Mouse (Mus musculus): ENCODE results near the gene Mdn1.

Mdn1 gene

GRCm38 (mm10) chr4:32779996-32780395, 123.1 kb downstream of the Mdn1 start:
- no peak for DNase-seq (ENCODE audit: low read depth in 2 of 2, low spot score in 2 of 2)

DNA sequence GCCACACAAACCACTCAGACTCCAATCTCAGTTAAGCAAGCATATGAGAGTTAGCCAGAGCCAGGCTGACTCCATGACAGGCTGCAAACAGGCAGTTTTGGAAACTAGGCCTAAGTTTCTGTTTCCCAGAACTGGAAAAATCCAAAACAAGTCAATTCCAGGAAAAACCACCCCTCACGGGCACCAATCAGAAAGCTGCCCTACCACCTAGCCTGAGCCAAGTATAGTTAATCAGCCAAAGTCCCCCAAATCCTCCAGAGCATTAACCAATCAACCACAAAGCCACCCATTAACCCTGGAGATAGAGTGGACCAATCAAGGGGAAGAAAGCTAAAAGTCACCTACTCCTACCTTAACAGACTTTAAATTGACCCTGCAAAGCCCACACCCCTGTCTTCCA, 130.2 kb downstream of the Mdn1 start:
- DNase-seq (ENCODE audit: low read depth in 2 of 2, low spot score in 2 of 2), result no peak

- no peak for DNase-seq (ENCODE audit: low read depth in 2 of 2, low spot score in 2 of 2)
Observed at GRCm38 (mm10) chr4:32789020-32789419, 132.1 kb downstream of the Mdn1 start.

DNA sequence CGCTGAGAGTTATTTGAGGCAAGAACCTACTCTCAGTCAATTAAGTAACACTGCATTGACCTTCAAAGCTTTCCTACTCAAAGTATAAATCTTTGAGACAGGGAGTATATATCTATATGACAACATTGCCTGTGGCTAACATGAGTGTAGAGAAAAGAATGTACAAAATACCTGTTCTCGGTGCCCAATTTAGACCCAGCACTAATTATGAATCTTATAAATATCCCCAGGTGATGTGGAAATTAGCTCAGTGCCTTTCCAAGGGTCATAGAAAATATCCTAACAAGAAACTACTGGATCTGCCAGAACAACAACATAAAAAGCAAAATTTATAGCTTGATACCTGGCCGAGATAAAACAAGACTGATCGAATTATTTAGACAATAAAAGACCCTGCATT, 142.1 kb downstream of the Mdn1 start:
- no peak for DNase-seq (ENCODE audit: low read depth in 2 of 2, low spot score in 2 of 2)

DNA sequence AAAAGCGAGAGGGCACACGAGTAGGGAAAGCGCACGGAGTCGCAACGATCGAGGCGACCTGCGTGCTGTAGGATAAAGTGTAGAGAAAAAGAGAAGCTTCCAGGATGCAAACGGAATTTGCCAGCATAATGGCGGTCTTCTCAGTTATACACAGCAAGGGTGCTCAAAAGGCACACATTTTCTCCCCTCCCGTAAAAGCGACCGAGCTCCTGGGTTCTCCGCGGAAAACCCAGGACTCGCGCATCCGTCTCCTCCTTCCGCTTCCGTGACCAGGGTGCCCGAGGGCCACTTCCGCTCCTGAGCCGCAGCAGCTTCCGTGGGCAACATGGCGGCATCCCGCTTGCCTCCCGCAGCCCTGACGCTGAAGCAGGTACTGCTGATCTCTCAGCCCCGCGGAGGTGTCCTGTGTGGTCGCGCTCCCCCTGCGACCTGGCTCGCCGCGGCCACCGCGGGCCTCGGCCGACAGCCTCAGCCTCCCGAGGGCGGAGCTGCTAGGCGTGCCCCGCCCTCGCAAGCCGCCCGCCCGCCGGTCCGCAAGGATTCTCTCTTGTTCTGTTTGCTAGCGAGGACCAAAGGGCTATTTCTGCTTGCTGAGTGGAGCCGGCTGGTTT, 143.2 kb downstream of the Mdn1 start, which contains the start of gene Lyrm2:
TSS of gene Lyrm2 (plus strand) at position 288 of the 611 bp plus-strand sequence.
- peak; percentile 75 to 78 for DNase-seq (ENCODE audit: low read depth in 2 of 2, low spot score in 2 of 2)

GRCm38 (mm10) chr4:32800577-32801170, 143.8 kb downstream of the Mdn1 start:
- DNase-seq (ENCODE audit: low read depth in 2 of 2, low spot score in 2 of 2), result no peak

- no peak for DNase-seq (ENCODE audit: low read depth in 2 of 2, low spot score in 2 of 2)
Observed at GRCm38 (mm10) chr4:32817478-32817877, 160.6 kb downstream of the Mdn1 start.

- no peak for DNase-seq (ENCODE audit: low read depth in 2 of 2, low spot score in 2 of 2)
Observed at GRCm38 (mm10) chr4:32820676-32821075, 163.8 kb downstream of the Mdn1 start.

- no peak for DNase-seq (ENCODE audit: low read depth in 2 of 2, low spot score in 2 of 2)
Observed at GRCm38 (mm10) chr4:32824254-32824653, 167.3 kb downstream of the Mdn1 start.

Data from CD8-positive naive resting alpha-beta T cell, adult 2 months (primary cell).